Mouse (Mus musculus) small intestine, adult 2 months (tissue): ENCODE results near the gene Lin7a. TPM values are rescaled to one million over a fixed set of nuclear protein-coding genes. Genes with fewer than 3 reads are reported as not detected.

Experiments
- H3K27ac ChIP-seq: fragments of 200-500 bp; 2 replicates; pipeline ENCODE4 v1.5.1; 2012; ENCODE audit warnings: low read depth, low read length, control low read depth, inconsistent platforms; ENCODE audit not compliant: insufficient read depth
- H3K27me3 ChIP-seq: fragments of 200-500 bp; 2 replicates; pipeline ENCODE4 v1.6.1; 2012; ENCODE audit warnings: mild to moderate bottlenecking, moderate library complexity, low read length, inconsistent platforms; ENCODE audit not compliant: control insufficient read depth, insufficient read depth
- H3K36me3 ChIP-seq: fragments of 200-500 bp; 2 replicates; pipeline ENCODE4 v1.6.1; 2012; ENCODE audit warnings: mild to moderate bottlenecking, low read length, control low read depth, inconsistent platforms; ENCODE audit not compliant: control insufficient read depth, insufficient read depth
- H3K4me1 ChIP-seq: fragments of 200-500 bp; 2 replicates; pipeline ENCODE4 v1.6.1; 2012; ENCODE audit warnings: low read length, inconsistent platforms, mixed read lengths; ENCODE audit not compliant: control insufficient read depth, insufficient read depth, insufficient read length
- H3K4me3 ChIP-seq: fragments of 200-500 bp; 2 replicates; pipeline ENCODE4 v1.5.1; 2012; ENCODE audit warnings: low read depth, mild to moderate bottlenecking, control low read depth, inconsistent platforms, low read length, moderate library complexity
- CTCF ChIP-seq: fragments of 200-500 bp; IDR thresholded peaks from 2 replicates; pipeline ENCODE4 v1.5.1; 2012; ENCODE audit warnings: low read depth, mild to moderate bottlenecking, control low read depth, inconsistent platforms, low read length, moderate library complexity, mixed read lengths; ENCODE audit not compliant: insufficient replicate concordance, insufficient read length; ENCODE audit errors: extremely low read depth
- POLR2A ChIP-seq: fragments of 200-500 bp; IDR thresholded peaks from 2 replicates; pipeline ENCODE4 v1.6.1; 2012; ENCODE audit warnings: low read depth, mild to moderate bottlenecking, control low read depth, inconsistent platforms, low read length, moderate library complexity
- WGBS: fragments of 180-500 bp; shearing (Covaris S2); methylation state at CpG from one replicate; pipeline ENCODE4 v1.1.7; 2018; 5-methylcytosine and 5-hydroxymethylcytosine counted together
- polyA plus RNA-seq: library from polyadenylated mRNA; depleted of rRNA; stranded (reverse); fragments of >200 nt; gene quantifications from 2 replicates; pipeline ENCODE4 v1.2.3, GENCODE M21; 2012

Gene Lin7a
- polyA plus RNA-seq, 1 experiment = 0.20 TPM

DNA sequence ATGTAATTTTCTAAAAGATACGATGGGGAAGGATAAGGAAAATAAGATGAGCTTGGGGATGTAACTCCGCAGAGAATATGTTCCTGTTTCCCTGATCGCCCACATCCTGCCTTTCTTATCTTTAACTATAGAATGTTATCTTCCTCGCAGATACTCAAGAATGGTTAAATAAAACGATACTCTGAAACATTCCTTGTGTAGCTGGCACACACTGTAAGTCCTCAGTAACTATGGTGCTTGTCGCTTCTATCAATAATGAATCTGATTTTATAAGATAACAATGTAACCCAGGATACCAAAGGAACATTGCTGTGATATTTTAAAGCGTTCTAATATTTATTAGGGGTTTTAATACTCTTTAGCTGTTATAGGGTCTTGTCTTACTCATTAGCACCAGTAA, 22.4 kb upstream of the Lin7a start:
- Histone ChIP-seq H3K4me1 (no peaks in the 10 kb centered on the region), H3K36me3 (no peaks in the 10 kb centered on the region), H3K27me3 (no peaks in the 10 kb centered on the region), H3K27ac (no peak overlapping the region), H3K4me3 (no peak overlapping the region)
- no peak for TF ChIP-seq CTCF
- TF ChIP-seq POLR2A = no peak
- 65% methylated on average over 7 of the region's 7 CpGs for WGBS

DNA sequence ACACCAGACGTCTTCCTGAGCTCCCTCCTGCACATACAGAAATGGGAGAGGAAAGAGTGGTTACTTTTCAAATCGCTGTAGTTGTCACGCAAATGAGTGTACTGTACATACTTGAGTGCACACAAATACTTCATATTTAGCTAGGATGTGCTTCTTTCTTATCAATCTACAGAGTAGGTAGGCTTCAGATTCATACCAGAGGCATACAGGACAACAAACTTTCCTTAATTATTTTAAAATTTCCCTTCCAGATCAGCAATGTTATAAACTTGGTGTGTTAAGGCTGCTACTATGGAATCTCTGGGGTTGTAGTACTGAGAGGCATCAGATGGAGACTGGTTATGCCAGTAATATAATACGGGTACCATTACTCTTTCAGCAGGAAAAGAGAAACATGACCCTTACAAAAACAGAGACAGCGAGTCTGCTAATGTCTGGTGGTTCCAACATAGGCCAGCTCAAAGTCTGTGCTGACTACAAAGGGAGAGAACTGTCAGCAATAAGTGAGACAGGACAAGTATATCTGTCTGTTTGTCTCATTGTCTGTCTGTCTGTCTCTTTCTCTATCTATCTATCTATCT, 21.8 kb upstream of the Lin7a start:
- TF ChIP-seq POLR2A (no peak), CTCF (no peak)
- Histone ChIP-seq H3K36me3 (no peaks in the 10 kb centered on the region), H3K27me3 (no peaks in the 10 kb centered on the region), H3K27ac (no peak overlapping the region), H3K4me3 (no peak overlapping the region), H3K4me1 (no peaks in the 10 kb centered on the region)
- 78% methylated on average over 5 of the region's 5 CpGs for WGBS

DNA sequence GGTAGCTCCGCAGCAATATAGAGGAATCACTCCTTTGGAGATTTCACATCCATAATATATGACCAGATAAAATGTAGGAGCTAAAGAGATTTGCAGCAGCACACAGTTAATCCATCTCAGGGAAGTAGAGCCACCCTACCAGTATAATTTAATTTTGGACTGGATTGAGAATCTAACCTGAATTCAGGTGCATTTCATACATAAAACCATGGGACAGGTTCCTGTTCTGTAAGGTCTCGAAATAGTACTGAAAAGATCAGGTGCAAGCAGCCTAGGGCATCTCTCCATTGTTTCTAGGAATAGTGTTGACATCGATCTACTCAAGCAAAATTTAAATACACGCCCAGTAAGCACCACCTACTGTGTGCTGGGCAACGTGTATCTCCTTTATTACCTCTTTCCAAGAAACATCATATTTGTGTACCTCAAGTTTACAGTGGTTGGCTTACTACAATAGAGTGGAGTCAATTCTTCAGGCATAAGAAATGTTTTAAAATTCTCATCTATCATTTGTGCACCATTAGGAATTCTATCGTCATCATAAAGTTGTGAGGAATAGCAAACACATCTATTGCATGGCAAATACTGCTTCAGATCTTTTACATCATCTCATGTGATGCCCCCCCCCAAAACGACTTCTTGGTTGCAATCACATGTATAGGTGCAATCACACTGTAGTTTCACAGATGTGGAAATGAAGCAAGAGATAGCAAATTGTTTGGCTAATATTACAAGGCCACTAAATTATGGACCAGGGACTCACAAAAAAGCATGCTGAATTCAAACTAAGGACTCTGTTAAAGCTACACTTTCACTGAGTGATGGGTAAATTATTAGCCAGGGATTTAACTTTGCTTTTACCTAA, 20.9 kb upstream of the Lin7a start:
- 66% methylated on average over 7 of the region's 7 CpGs for WGBS
- Histone ChIP-seq H3K27me3 (no peaks in the 10 kb centered on the region), H3K4me3 (no peak overlapping the region), H3K27ac (no peak overlapping the region), H3K4me1 (no peaks in the 10 kb centered on the region), H3K36me3 (no peaks in the 10 kb centered on the region)
- TF ChIP-seq CTCF (no peak), POLR2A (no peak)

DNA sequence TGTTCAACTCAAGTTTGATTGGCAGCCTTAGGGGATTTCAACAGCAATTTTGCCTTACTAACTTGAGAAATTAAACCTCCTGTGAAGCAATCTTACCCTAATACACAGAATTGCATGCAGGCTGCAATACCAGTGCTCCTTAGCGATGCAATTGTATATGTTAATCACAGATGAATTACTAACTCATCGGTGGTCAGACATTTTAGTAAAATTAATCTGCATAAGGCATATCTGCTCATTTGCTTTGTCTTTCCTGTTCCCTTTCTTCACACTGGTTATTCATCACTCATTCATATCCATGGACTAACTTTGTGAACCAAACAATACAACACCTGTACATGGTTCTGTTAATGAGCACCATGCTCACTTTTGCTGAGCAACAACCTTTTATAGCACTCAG, 20.2 kb upstream of the Lin7a start:
- Histone ChIP-seq H3K27me3 (no peaks in the 10 kb centered on the region), H3K4me1 (no peaks in the 10 kb centered on the region), H3K36me3 (no peaks in the 10 kb centered on the region), H3K4me3 (no peak overlapping the region), H3K27ac (no peak overlapping the region)
- 81% methylated on average over 2 of the region's 2 CpGs for WGBS
- TF ChIP-seq CTCF = no peak
- no peak for TF ChIP-seq POLR2A

DNA sequence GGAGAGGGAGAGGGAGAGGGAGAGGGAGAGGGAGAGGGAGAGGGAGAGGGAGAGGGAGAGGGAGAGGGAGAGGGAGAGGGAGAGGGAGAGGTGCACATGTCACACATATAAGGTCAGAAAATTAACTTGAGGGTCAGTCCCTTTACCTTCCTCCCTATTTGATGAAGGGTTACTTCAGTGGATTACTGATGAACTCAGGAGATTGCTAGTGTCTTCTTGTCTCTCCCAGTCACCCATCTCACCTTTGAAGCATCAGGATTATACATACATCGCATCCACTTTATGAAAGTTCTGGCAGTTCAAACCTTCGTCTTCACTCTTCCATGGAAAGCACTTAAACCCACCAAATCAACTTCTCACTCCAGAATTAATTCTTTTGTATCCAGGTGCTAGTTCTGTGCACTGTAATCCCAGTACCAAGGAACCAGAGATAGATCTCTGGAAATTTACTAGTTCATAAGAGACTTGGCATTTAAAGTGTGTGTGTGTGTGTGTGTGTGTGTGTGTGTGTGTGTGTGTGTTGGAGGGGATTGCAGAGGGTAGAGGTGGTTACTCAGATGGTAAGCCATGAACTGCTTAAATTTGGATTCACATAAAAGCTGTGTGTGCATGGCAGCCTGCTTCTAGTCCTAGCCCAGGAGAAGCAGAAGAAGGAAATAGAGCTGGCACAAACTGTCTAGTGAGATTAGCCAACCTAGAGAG, 19.5 kb upstream of the Lin7a start:
- H3K4me1 ChIP-seq = no peaks in the 10 kb centered on the region
- 89% methylated on average over 2 of the region's 2 CpGs for WGBS
- no peak for TF ChIP-seq POLR2A
- no peak for TF ChIP-seq CTCF
- H3K27ac ChIP-seq = no peak overlapping the region
- H3K27me3 ChIP-seq = no peaks in the 10 kb centered on the region
- no peaks in the 10 kb centered on the region for H3K36me3 ChIP-seq
- H3K4me3 ChIP-seq = no peak overlapping the region

DNA sequence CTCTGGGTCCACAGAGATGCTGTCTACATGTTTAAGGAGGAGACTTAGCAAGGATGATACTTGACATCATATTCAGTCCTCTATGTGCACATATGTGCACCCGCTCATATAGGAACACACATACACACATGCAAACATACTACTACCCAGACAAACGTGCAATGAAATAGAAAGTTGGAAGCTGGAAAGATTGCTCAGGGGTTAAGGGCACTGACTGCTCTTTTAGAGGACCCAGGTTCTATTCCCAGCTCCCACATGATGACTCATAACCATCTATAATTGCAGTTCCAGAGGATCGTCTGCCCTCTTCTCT, 19.0 kb upstream of the Lin7a start:
- Histone ChIP-seq H3K27me3 (no peaks in the 10 kb centered on the region), H3K4me1 (no peaks in the 10 kb centered on the region), H3K4me3 (no peak overlapping the region), H3K27ac (no peak overlapping the region), H3K36me3 (no peaks in the 10 kb centered on the region)
- 71% methylated on average over 3 of the region's 3 CpGs for WGBS
- TF ChIP-seq POLR2A = no peak

DNA sequence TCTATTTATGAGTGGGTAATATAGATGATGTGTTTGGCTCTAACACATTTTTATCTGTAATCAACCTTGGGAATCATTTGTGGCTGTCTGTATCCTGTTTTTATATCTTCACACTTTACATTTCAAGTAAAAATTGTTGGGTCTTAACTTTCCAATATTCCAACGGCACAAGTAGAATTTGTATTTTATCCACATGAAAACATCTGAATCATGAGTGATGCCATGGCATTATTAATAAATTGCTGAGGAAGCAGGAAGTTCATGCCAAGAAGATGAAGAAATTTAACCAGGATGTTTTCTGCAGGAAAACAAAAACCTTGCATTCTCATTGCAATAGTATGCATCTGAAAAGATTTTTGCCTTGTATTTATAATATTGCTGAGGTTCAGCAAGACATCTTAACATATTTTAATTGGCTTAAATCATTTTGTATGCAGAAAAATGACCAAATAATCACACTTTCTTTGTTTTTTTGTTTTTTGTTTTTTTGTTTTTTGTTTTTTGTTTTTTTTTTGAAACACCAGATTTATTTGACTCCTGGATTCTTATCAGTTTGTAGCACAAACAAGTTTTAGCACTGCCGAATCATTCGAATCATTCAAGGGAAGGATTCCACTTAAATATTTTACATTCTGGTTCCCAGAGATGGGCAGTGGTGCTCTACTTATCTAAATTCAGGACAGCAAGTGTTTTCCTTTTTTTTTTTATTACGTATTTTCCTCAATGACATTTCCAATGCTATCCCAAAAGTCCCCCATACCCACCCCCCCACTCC, 18.1 kb upstream of the Lin7a start:
- WGBS = 89% methylated on average over 4 of the region's 4 CpGs
- no peaks in the 10 kb centered on the region for H3K4me1 ChIP-seq
- no peak overlapping the region for H3K4me3 ChIP-seq
- no peaks in the 10 kb centered on the region for H3K36me3 ChIP-seq
- TF ChIP-seq CTCF (no peak), POLR2A (no peak)
- H3K27me3 ChIP-seq = no peaks in the 10 kb centered on the region
- H3K27ac ChIP-seq = no peak overlapping the region
